Mouse (Mus musculus): ENCODE data around the gene Tnip2. TPM values are rescaled to one million over a fixed set of nuclear protein-coding genes. Genes with fewer than 3 reads are reported as not detected.
A peak's percentile ranks its signal among the peaks of the same experiment; 100 is the strongest.

The Tnip2 gene
- polyA plus RNA-seq, 1 experiment from 2014 or later, result 14.8 TPM

DNA sequence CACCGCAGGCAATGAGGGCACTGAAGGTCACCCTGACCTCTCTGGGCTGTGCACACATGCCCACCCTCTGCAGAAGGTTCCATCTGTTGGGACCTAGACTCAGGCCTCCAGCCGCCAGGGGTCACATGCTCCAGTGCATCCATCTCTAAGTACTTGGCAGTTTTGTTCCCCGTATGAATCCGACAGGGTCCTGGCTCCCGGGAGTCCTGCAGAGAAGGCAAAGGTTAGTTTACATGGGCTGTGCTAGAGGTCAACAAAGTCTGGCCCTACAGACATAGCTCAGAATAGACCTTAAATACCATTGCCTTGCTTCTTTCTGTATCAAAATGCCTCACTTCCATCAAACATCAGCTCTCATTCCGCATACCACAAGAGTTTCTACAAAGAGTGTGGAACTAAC, 17.0 kb downstream of the Tnip2 start:
- Histone ChIP-seq H3K4me1 (ENCODE audit: control insufficient read depth, insufficient read depth, low read length) (no peaks in the 10 kb centered on the region), H3K36me3 (ENCODE audit: control insufficient read depth, insufficient read depth, low read length) (peaks cover 16% of the 10 kb centered on the region; the same call in 1 of the 2 replicates), H3K27me3 (replicated peaks; ENCODE audit: control insufficient read depth, insufficient read depth, low read length) (no peaks in the 10 kb centered on the region), H3K9ac (ENCODE audit: low read depth, low read length) (no peak overlapping the region), H3K4me2 (ENCODE audit: low read depth, low read length) (no peak overlapping the region), H3K27ac (replicated peaks; ENCODE audit: low read depth, low read length) (no peak overlapping the region), H3K4me3 (ENCODE audit: low read depth, low read length) (no peak overlapping the region), H3K9me3 (ENCODE audit: control insufficient read depth, low read length) (no peaks in the 10 kb centered on the region)
- DNase-seq (ENCODE audit: low spot score) (no peak), ATAC-seq (ENCODE audit: low read depth) (no peak)
- WGBS, result 77% methylated on average over 6 of the region's 6 CpGs

DNA sequence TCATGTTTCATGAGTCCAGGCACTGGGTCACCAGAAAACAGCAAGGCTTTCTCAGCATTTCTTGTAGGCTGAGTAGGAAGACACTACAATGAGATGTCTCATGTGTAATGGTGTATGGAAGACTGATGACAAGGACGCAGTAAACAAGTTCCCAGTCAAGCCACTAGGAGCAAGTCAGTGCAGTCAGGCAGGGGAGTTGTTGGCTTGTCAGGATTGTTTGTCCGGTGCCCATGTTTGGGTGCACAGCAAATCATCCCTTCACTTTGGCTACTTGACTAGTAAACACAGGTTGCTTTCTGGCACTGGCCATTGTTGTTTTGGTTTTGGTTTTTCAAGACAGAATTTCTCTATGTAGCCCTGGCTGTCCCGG, 24.4 kb downstream of the Tnip2 start:
- no peaks in the 10 kb centered on the region for H3K9me3 ChIP-seq (ENCODE audit: control insufficient read depth, low read length)
- WGBS, result 87% methylated on average over 3 of the region's 3 CpGs

GRCm38 (mm10) chr5:34488741-34489417, 24.9 kb downstream of the Tnip2 start:
- peak; percentile 20; the same call in 1 of the 2 replicates for ATAC-seq (ENCODE audit: low read depth)
- H3K27me3 ChIP-seq (replicated peaks; ENCODE audit: control insufficient read depth, insufficient read depth, low read length), result no peaks in the 10 kb centered on the region
- H3K36me3 ChIP-seq (ENCODE audit: control insufficient read depth, insufficient read depth, low read length), result peaks cover 27% of the 10 kb centered on the region
- H3K4me1 ChIP-seq (ENCODE audit: control insufficient read depth, insufficient read depth, low read length), result no peaks in the 10 kb centered on the region
- H3K9ac ChIP-seq (ENCODE audit: low read depth, low read length), result no peak overlapping the region
- peak; percentile 59 for DNase-seq (ENCODE audit: low spot score)
- 0 out of 2 replicates have a peak overlapping the region, but pooled peaks have one; percentile 48 for H3K27ac ChIP-seq (replicated peaks; ENCODE audit: low read depth, low read length)
- WGBS, result 54% methylated on average over 6 of the region's 6 CpGs
- H3K4me3 ChIP-seq (ENCODE audit: low read depth, low read length), result no peak overlapping the region
- no peak overlapping the region for H3K4me2 ChIP-seq (ENCODE audit: low read depth, low read length)
- H3K9me3 ChIP-seq (ENCODE audit: control insufficient read depth, low read length), result no peaks in the 10 kb centered on the region

More for the DNA sequence above, 24.4 kb downstream of the Tnip2 start:
- Histone ChIP-seq H3K9ac (ENCODE audit: low read depth, low read length) (no peak overlapping the region), H3K27me3 (replicated peaks; ENCODE audit: control insufficient read depth, insufficient read depth, low read length) (no peaks in the 10 kb centered on the region), H3K36me3 (ENCODE audit: control insufficient read depth, insufficient read depth, low read length) (peaks cover 27% of the 10 kb centered on the region), H3K4me1 (ENCODE audit: control insufficient read depth, insufficient read depth, low read length) (no peaks in the 10 kb centered on the region), H3K27ac (replicated peaks; ENCODE audit: low read depth, low read length) (no peak overlapping the region), H3K4me3 (ENCODE audit: low read depth, low read length) (no peak overlapping the region), H3K4me2 (ENCODE audit: low read depth, low read length) (no peak overlapping the region)
- DNase-seq (ENCODE audit: low spot score), result no peak
- ATAC-seq (ENCODE audit: low read depth), result no peak

- peak; percentile 19 for DNase-seq (ENCODE audit: low spot score)
- Histone ChIP-seq H3K27ac (replicated peaks; ENCODE audit: low read depth, low read length) (peak overlapping the region; percentile 3), H3K4me1 (ENCODE audit: control insufficient read depth, insufficient read depth, low read length) (no peaks in the 10 kb centered on the region), H3K4me3 (ENCODE audit: low read depth, low read length) (no peak overlapping the region), H3K9me3 (ENCODE audit: control insufficient read depth, low read length) (no peaks in the 10 kb centered on the region), H3K27me3 (replicated peaks; ENCODE audit: control insufficient read depth, insufficient read depth, low read length) (no peaks in the 10 kb centered on the region), H3K4me2 (ENCODE audit: low read depth, low read length) (no peak overlapping the region), H3K36me3 (ENCODE audit: control insufficient read depth, insufficient read depth, low read length) (peaks cover 31% of the 10 kb centered on the region), H3K9ac (ENCODE audit: low read depth, low read length) (no peak overlapping the region)
- no peak for ATAC-seq (ENCODE audit: low read depth)
- WGBS, result 70% methylated on average over 6 of the region's 6 CpGs
These were observed 26.3 kb downstream of the Tnip2 start for GRCm38 (mm10) chr5:34487320-34488090.

DNA sequence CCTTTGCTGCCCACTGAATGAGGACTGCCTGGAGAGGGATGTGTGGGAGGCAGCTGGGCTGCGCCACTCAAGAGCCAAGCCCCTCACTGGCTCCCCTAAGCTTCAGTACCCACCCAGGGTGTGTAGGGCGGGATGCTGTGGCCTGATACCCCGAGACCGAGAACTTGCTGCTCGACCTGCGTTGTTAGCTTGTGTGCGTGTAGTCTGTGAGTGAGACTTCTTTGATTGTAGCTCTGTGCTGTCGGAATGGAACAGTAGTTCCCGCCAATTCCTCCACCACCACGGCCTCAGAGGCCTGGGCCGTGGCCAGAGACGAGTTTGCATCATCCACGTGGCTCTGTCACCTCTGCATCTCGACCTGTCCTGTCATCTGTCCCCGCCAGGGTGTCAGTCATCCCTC, 28.1 kb downstream of the Tnip2 start:
- no peak overlapping the region for H3K4me2 ChIP-seq (ENCODE audit: low read depth, low read length)
- no peak overlapping the region for H3K4me3 ChIP-seq (ENCODE audit: low read depth, low read length)
- DNase-seq (ENCODE audit: low spot score), result no peak
- peaks cover 48% of the 10 kb centered on the region for H3K36me3 ChIP-seq (ENCODE audit: control insufficient read depth, insufficient read depth, low read length)
- 94% methylated on average over 15 of the region's 15 CpGs for WGBS
- H3K27ac ChIP-seq (replicated peaks; ENCODE audit: low read depth, low read length), result no peak overlapping the region
- no peaks in the 10 kb centered on the region for H3K9me3 ChIP-seq (ENCODE audit: control insufficient read depth, low read length)
- no peak for ATAC-seq (ENCODE audit: low read depth)
- no peaks in the 10 kb centered on the region for H3K27me3 ChIP-seq (replicated peaks; ENCODE audit: control insufficient read depth, insufficient read depth, low read length)
- H3K9ac ChIP-seq (ENCODE audit: low read depth, low read length), result no peak overlapping the region
- H3K4me1 ChIP-seq (ENCODE audit: control insufficient read depth, insufficient read depth, low read length), result no peaks in the 10 kb centered on the region

- Histone ChIP-seq H3K4me2 (ENCODE audit: low read depth, low read length) (no peak overlapping the region), H3K27me3 (replicated peaks; ENCODE audit: control insufficient read depth, insufficient read depth, low read length) (no peaks in the 10 kb centered on the region), H3K36me3 (ENCODE audit: control insufficient read depth, insufficient read depth, low read length) (peaks cover 79% of the 10 kb centered on the region), H3K9ac (ENCODE audit: low read depth, low read length) (no peak overlapping the region), H3K4me3 (ENCODE audit: low read depth, low read length) (no peak overlapping the region), H3K27ac (replicated peaks; ENCODE audit: low read depth, low read length) (no peak overlapping the region), H3K9me3 (ENCODE audit: control insufficient read depth, low read length) (no peaks in the 10 kb centered on the region), H3K4me1 (ENCODE audit: control insufficient read depth, insufficient read depth, low read length) (no peaks in the 10 kb centered on the region)
- ATAC-seq (ENCODE audit: low read depth) (no peak), DNase-seq (ENCODE audit: low spot score) (no peak)
- WGBS, result 79% methylated on average over 3 of the region's 3 CpGs
These were observed 32.9 kb downstream of the Tnip2 start for GRCm38 (mm10) chr5:34480926-34481325.

- DNase-seq (ENCODE audit: low spot score), result no peak
- no peaks in the 10 kb centered on the region for H3K27me3 ChIP-seq (replicated peaks; ENCODE audit: control insufficient read depth, insufficient read depth, low read length)
- H3K36me3 ChIP-seq (ENCODE audit: control insufficient read depth, insufficient read depth, low read length), result peaks cover 80% of the 10 kb centered on the region
- H3K9me3 ChIP-seq (ENCODE audit: control insufficient read depth, low read length), result no peaks in the 10 kb centered on the region
- H3K4me2 ChIP-seq (ENCODE audit: low read depth, low read length), result no peak overlapping the region
- H3K4me1 ChIP-seq (ENCODE audit: control insufficient read depth, insufficient read depth, low read length), result no peaks in the 10 kb centered on the region
- H3K4me3 ChIP-seq (ENCODE audit: low read depth, low read length), result no peak overlapping the region
- H3K27ac ChIP-seq (replicated peaks; ENCODE audit: low read depth, low read length), result no peak overlapping the region
- H3K9ac ChIP-seq (ENCODE audit: low read depth, low read length), result no peak overlapping the region
- 94% methylated on average over 2 of the region's 2 CpGs for WGBS
- no peak for ATAC-seq (ENCODE audit: low read depth)
These were observed 45.6 kb downstream of the Tnip2 start for GRCm38 (mm10) chr5:34468039-34468775.

- Histone ChIP-seq H3K27me3 (replicated peaks; ENCODE audit: control insufficient read depth, insufficient read depth, low read length) (no peaks in the 10 kb centered on the region), H3K36me3 (ENCODE audit: control insufficient read depth, insufficient read depth, low read length) (peaks cover 86% of the 10 kb centered on the region), H3K27ac (replicated peaks; ENCODE audit: low read depth, low read length) (no peak overlapping the region), H3K4me3 (ENCODE audit: low read depth, low read length) (no peak overlapping the region), H3K9me3 (ENCODE audit: control insufficient read depth, low read length) (no peaks in the 10 kb centered on the region), H3K9ac (ENCODE audit: low read depth, low read length) (no peak overlapping the region), H3K4me1 (ENCODE audit: control insufficient read depth, insufficient read depth, low read length) (no peaks in the 10 kb centered on the region), H3K4me2 (ENCODE audit: low read depth, low read length) (no peak overlapping the region)
- ATAC-seq (ENCODE audit: low read depth), result no peak
- no peak for DNase-seq (ENCODE audit: low spot score)
- WGBS, result 91% methylated on average over 2 of the region's 2 CpGs
These were observed 47.1 kb downstream of the Tnip2 start for GRCm38 (mm10) chr5:34466648-34467047.

All from embryonic facial prominence, embryonic 14.5 days (tissue).